Mouse (Mus musculus): ENCODE measurements at regions not wholly inside any gene's neighbourhood (a gene's known extent, or its start where the extent isn't known, plus 50 kb on each side); places are given as distances from the start of the nearest gene placed in this dataset.

GRCm38 (mm10) chr4:31274131-31274530, 689.8 kb upstream of the Map3k7 start:
- no peak for TF ChIP-seq CTCF (IDR thresholded peaks at IDR 0.05; ENCODE audit: low read depth)
- TF ChIP-seq EP300 (IDR thresholded peaks at IDR 0.05; ENCODE audit: low read depth): no peak

Measured in liver, postnatal 0 days (tissue).